Mouse (Mus musculus): ENCODE data around the gene Dcaf6.

GRCm38 (mm10) chr1:165288165-165288564, 172.1 kb downstream of the Dcaf6 start:
- TF ChIP-seq POLR2A (IDR thresholded peaks at IDR 0.05; ENCODE audit: borderline replicate concordance, control insufficient read depth, low read depth, low read length) (no peak), CTCF (IDR thresholded peaks at IDR 0.05; ENCODE audit: control insufficient read depth, insufficient read depth, low read length) (no peak)

Data from bone marrow, adult 2 months (tissue).